Mouse (Mus musculus) embryo, embryonic 9.5 days (tissue): ENCODE data around the gene Gmeb2.

Source experiments
- DNase-seq: peaks from one replicate; pipeline ENCODE4 v3.0.0-alpha.2; 2017; ENCODE audit errors: extremely low spot score

The Gmeb2 gene

DNA sequence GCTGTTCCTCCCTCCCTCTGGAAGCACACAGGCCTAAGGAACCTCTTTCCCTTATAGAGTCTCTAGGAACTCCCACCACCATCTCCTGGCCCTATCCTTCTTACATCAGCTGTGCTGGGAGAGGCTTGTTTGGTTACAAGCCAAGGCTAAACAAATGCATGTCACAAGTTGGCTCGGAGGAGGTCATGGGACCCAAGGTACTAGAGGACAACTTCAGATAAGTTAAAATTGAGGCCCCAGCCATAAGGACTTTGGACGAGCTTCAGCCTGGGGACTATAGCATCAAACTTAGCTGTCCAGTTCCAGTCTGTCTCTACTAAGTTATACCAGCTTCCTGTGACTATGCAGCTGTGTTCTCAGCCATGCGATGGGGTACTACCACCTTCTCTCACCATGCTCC, 60.7 kb downstream of the Gmeb2 start:
- no peak for DNase-seq

GRCm38 (mm10) chr2:181224994-181225393, 62.8 kb downstream of the Gmeb2 start:
- DNase-seq: no peak

- DNase-seq: no peak
These were observed 67.5 kb downstream of the Gmeb2 start for GRCm38 (mm10) chr2:181220361-181220760.

GRCm38 (mm10) chr2:181219538-181220216, 68.2 kb downstream of the Gmeb2 start, which contains the start of gene Fndc11:
TSS of gene Fndc11 (plus strand) at chr2:181220013.
- peak; percentile 81 for DNase-seq

DNA sequence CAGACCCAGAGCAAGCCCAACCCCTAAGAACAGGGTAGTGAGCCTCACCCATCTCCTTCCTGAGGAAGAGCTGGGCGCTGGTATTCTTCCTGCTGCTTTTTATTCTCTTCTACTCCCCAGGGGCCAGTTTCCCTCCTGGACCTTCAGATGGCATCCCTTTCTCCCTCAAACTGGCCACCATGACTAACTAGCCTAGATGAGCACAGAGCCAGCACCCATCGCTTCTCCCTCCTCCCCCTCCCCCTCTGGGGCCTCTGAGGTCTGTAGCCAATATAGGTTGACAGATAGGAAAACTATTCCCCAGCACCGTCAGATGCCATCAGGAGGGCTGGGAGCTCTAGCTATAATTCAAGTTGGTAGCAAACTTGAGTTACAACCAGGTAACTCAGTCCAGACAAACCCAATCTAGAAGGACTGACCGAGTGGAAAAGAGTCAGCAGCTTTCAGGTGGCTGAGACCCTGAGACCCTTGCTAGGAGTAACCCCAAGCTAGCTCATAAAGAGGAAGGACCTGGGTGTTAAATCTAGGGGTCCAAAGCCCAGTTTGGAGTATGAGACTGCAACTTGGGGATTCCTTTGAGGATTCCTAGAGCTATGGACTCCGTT, 68.9 kb downstream of the Gmeb2 start:
- DNase-seq: no peak

- DNase-seq: no peak
These were observed 71.8 kb downstream of the Gmeb2 start for GRCm38 (mm10) chr2:181216037-181216436.

- DNase-seq: peak; percentile 54
These were observed 74.8 kb downstream of the Gmeb2 start, which contains the start of gene Srms for GRCm38 (mm10) chr2:181213021-181213445. TSS of gene Srms (minus strand) at chr2:181213185.

- peak; percentile 32 for DNase-seq
These were observed 75.3 kb downstream of the Gmeb2 start for GRCm38 (mm10) chr2:181212389-181213020.

GRCm38 (mm10) chr2:181206118-181206517, 81.7 kb downstream of the Gmeb2 start:
- DNase-seq: no peak

- DNase-seq: no peak
These were observed 82.2 kb downstream of the Gmeb2 start for GRCm38 (mm10) chr2:181205678-181206077.

GRCm38 (mm10) chr2:181202886-181203285, 84.9 kb downstream of the Gmeb2 start:
- no peak for DNase-seq

GRCm38 (mm10) chr2:181202422-181202821, 85.4 kb downstream of the Gmeb2 start, which contains the start of gene Ptk6:
TSS of gene Ptk6 (minus strand) at chr2:181202789.
- no peak for DNase-seq

GRCm38 (mm10) chr2:181201606-181202005, 86.2 kb downstream of the Gmeb2 start:
- no peak for DNase-seq
